Mouse (Mus musculus) embryonic fibroblast, embryonic 13.5 days (primary cell): ENCODE results near the gene Zfp507.

Experiments
- CTCF ChIP-seq: IDR thresholded peaks from 2 replicates; pipeline ENCODE4 v1.5.1; 2011; ENCODE audit warnings: mild to moderate bottlenecking, control low read depth, low read length, moderate library complexity, borderline replicate concordance; ENCODE audit not compliant: insufficient read depth
- POLR2A ChIP-seq: IDR thresholded peaks from 2 replicates; pipeline ENCODE4 v1.6.1; 2011; ENCODE audit warnings: low read depth, mild to moderate bottlenecking, control low read depth, low read length, moderate library complexity

DNA sequence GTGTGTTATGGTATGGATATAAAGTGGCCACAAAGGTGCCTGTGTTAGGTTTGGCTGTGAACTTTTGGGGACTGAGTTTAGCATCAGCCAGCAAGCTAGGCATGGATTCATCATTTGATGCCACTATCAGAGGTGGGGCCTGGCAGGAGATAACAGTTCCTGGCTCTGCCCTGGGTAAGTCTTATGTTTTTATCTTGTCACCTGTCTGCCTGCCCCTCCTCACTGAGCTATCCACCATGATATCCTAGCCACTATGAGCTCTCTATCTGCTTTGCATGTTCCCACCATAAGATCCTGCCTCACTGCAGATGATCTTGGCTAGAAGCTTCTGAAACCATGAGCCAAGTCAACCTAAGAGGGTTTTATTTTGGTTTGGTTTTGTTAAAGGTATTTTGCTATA, 31.7 kb downstream of the Zfp507 start:
- no peak for TF ChIP-seq POLR2A
- no peak for TF ChIP-seq CTCF
